In genomic region chr1:139036302-139036701, GRCm38 (mm10) we compare ENCODE assay signal across 20 mouse cellular contexts.
A peak's percentile ranks its signal among the peaks of the same experiment; 100 is the strongest.
DNase-seq lines count a peak whose midpoint lies in the region; ATAC-seq and TF ChIP-seq lines count a peak whose summit lies in the region.
"Had no signal": no experiment of that assay in that cellular context is flagged by ENCODE, and none has a peak within 500 bp of the region (broad histone marks: within the 10 kb centered on the region; RNA-seq: fewer than 3 reads in every experiment).

No protein-coding gene starts in this region.

- WGBS in neural tube, embryonic 11.5 days = 91% methylated on average over 1 of the region's 1 CpGs
- 94% methylated on average over 1 of the region's 1 CpGs for WGBS in forebrain, embryonic 13.5 days

- no peak for ATAC-seq in neural tube, embryonic 11.5 days (ENCODE audit: insufficient read depth, low FRiP score, low TSS enrichment)
- ATAC-seq in inflammation-experienced regulatory T-cells, adult 6 months = peak; percentile 43
- no peak for ATAC-seq in forebrain, embryonic 13.5 days
- ATAC-seq: forebrain, embryonic 15.5 days; intestine, postnatal 0 days had no signal

- TF ChIP-seq CTCF in MEL (IDR thresholded peaks at IDR 0.05 in 2 of 3, conservative IDR thresholded peaks at IDR 0.05 in 1 of 3; ENCODE audit: control insufficient read depth in 1 of 3, insufficient read depth in 1 of 3, low read depth in 2 of 3, low read length in 3 of 3, poor library complexity in 1 of 3, severe bottlenecking in 1 of 3) = no peak

- no peak overlapping the region for H3K4me3 ChIP-seq in neural tube, embryonic 11.5 days (ENCODE audit: low read depth, low read length)
- H3K4me3 ChIP-seq in MEL (ENCODE audit: control insufficient read depth in 1 of 2, insufficient read depth in 1 of 2, low read depth in 2 of 2, low read length in 2 of 2) = no peak overlapping the region
- H3K4me3 ChIP-seq in forebrain, embryonic 13.5 days = no peak overlapping the region
- H3K4me3 ChIP-seq: embryonic facial prominence, embryonic 12.5 days; forebrain, embryonic 15.5 days; heart, adult 2 months; hindbrain, embryonic 15.5 days; kidney, embryonic 15.5 days; limb, embryonic 15.5 days; myocyte had no signal

- no peaks in the 10 kb centered on the region for H3K36me3 ChIP-seq in neural tube, embryonic 11.5 days (ENCODE audit: control insufficient read depth, insufficient read depth, low read length)
- peaks cover 0 to 5% of the 10 kb centered on the region in 2 experiments; a peak in 2 of 4 replicates for H3K36me3 ChIP-seq in MEL (ENCODE audit: control insufficient read depth in 1 of 2, insufficient read depth in 2 of 2, low read length in 2 of 2)
- no peaks in the 10 kb centered on the region for H3K36me3 ChIP-seq in splenic B cell, adult 2 months (ENCODE audit: control insufficient read depth, insufficient read depth, low read length, poor library complexity, severe bottlenecking)
- H3K36me3 ChIP-seq in forebrain, embryonic 13.5 days (ENCODE audit: poor library complexity, severe bottlenecking) = no peaks in the 10 kb centered on the region
- H3K36me3 ChIP-seq: embryonic facial prominence, embryonic 12.5 days; forebrain, embryonic 15.5 days; hindbrain, embryonic 15.5 days; kidney, embryonic 15.5 days; limb, embryonic 15.5 days had no signal

- H3K4me2 ChIP-seq in neural tube, embryonic 11.5 days (ENCODE audit: low read depth) = no peak overlapping the region
- no peak overlapping the region for H3K4me2 ChIP-seq in forebrain, embryonic 13.5 days
- H3K4me2 ChIP-seq: embryonic facial prominence, embryonic 12.5 days; forebrain, embryonic 15.5 days; hindbrain, embryonic 15.5 days; kidney, embryonic 15.5 days; limb, embryonic 15.5 days had no signal

- no peak overlapping the region for H3K9ac ChIP-seq in neural tube, embryonic 11.5 days (ENCODE audit: low read length)
- no peak overlapping the region for H3K9ac ChIP-seq in MEL (ENCODE audit: control insufficient read depth, low read depth, low read length, poor library complexity, severe bottlenecking)
- H3K9ac ChIP-seq in forebrain, embryonic 13.5 days = no peak overlapping the region
- H3K9ac ChIP-seq: embryonic facial prominence, embryonic 12.5 days; forebrain, embryonic 15.5 days; hindbrain, embryonic 15.5 days; kidney, embryonic 15.5 days; limb, embryonic 15.5 days had no signal

- H3K4me1 ChIP-seq in neural tube, embryonic 11.5 days (ENCODE audit: control insufficient read depth, insufficient read depth, low read length) = no peaks in the 10 kb centered on the region
- H3K4me1 ChIP-seq in MEL (ENCODE audit: control insufficient read depth in 1 of 2, insufficient read depth in 2 of 2, low read length in 2 of 2) = peaks cover 2 to 7% of the 10 kb centered on the region in 2 experiments; a peak in 2 of 4 replicates
- peaks cover 8% of the 10 kb centered on the region for H3K4me1 ChIP-seq in forebrain, embryonic 13.5 days
- H3K4me1 ChIP-seq: embryonic facial prominence, embryonic 12.5 days; hindbrain, embryonic 15.5 days; kidney, embryonic 15.5 days; limb, embryonic 15.5 days had no signal

- TF ChIP-seq POLR2A in MEL (IDR thresholded peaks at IDR 0.05; ENCODE audit: control insufficient read depth in 1 of 2, insufficient read depth in 1 of 2, low read depth in 1 of 2, low read length in 2 of 2, poor library complexity in 1 of 2) = no peak

- 0 out of 2 replicates have a peak overlapping the region, but pooled peaks have one; percentile 14 for H3K27ac ChIP-seq in neural tube, embryonic 11.5 days (ENCODE audit: low read depth, low read length)
- H3K27ac ChIP-seq in MEL (ENCODE audit: control insufficient read depth, low read depth, low read length) = no peak overlapping the region; the same call in 1 of the 2 replicates
- no peak overlapping the region for H3K27ac ChIP-seq in forebrain, embryonic 13.5 days
- H3K27ac ChIP-seq: embryonic facial prominence, embryonic 12.5 days; forebrain, embryonic 15.5 days; heart, adult 2 months; hindbrain, embryonic 15.5 days; kidney, embryonic 15.5 days; limb, embryonic 15.5 days had no signal

- no peaks in the 10 kb centered on the region for H3K27me3 ChIP-seq in neural tube, embryonic 11.5 days (ENCODE audit: control insufficient read depth, insufficient read depth, low read length)
- H3K27me3 ChIP-seq in MEL (ENCODE audit: control insufficient read depth in 1 of 2, insufficient read depth in 2 of 2, low read length in 2 of 2) = no peaks in the 10 kb centered on the region
- no peaks in the 10 kb centered on the region for H3K27me3 ChIP-seq in splenic B cell, adult 2 months (ENCODE audit: control insufficient read depth, insufficient read depth, low read length, poor library complexity, severe bottlenecking)
- H3K27me3 ChIP-seq in forebrain, embryonic 13.5 days = no peaks in the 10 kb centered on the region
- H3K27me3 ChIP-seq: embryonic facial prominence, embryonic 12.5 days; forebrain, embryonic 15.5 days; hindbrain, embryonic 15.5 days; kidney, embryonic 15.5 days; limb, embryonic 15.5 days had no signal

- no peaks in the 10 kb centered on the region for H3K79me2 ChIP-seq in MEL (ENCODE audit: control insufficient read depth, insufficient read depth, low read length, poor library complexity)

- DNase-seq in neural tube, embryonic 11.5 days (ENCODE audit: low spot score) = no peak
- no peak for DNase-seq in neural tube, embryonic 10.5 days (ENCODE audit: extremely low spot score, low spot score)
- DNase-seq in MEL (ENCODE audit: low read depth, low spot score) = peak; percentile 10
- DNase-seq in splenic B cell, adult 2 months (ENCODE audit: low read depth, low spot score) = peak; percentile 63
- DNase-seq in cerebellum, adult 11 months = no peak
- DNase-seq: cerebellum, adult 8-10 months; gastrocnemius, postnatal 14 days; heart, adult 2 months; heart, postnatal 36 days; lung, postnatal 10 days; right cerebral cortex, adult 18-20 months had no signal

- no peak for TF ChIP-seq RAD21 in MEL (IDR thresholded peaks at IDR 0.05; ENCODE audit: low read depth, low read length)

- H3K9me3 ChIP-seq in neural tube, embryonic 11.5 days (ENCODE audit: control insufficient read depth, low read length) = no peaks in the 10 kb centered on the region
- no peaks in the 10 kb centered on the region for H3K9me3 ChIP-seq in MEL (replicated peaks; ENCODE audit: insufficient read depth, low read length)
- no peaks in the 10 kb centered on the region for H3K9me3 ChIP-seq in forebrain, embryonic 13.5 days (replicated peaks)
- H3K9me3 ChIP-seq: embryonic facial prominence, embryonic 12.5 days; forebrain, embryonic 15.5 days; hindbrain, embryonic 15.5 days; kidney, embryonic 15.5 days; limb, embryonic 15.5 days had no signal

- TF ChIP-seq EP300 in MEL (IDR thresholded peaks at IDR 0.05; ENCODE audit: low read depth in 1 of 2, low read length in 2 of 2) = no peak

TF ChIP-seq in MEL, 35 proteins besides CTCF, POLR2A, EP300 and RAD21:
- TF ChIP-seq GABPA (IDR thresholded peaks at IDR 0.05; ENCODE audit: low read depth, low read length) = no peak
- no peak for TF ChIP-seq ZNF384 (IDR thresholded peaks at IDR 0.05; ENCODE audit: low read depth, low read length)
- TF ChIP-seq MAFK (IDR thresholded peaks at IDR 0.05; ENCODE audit: borderline replicate concordance, low read depth, low read length) = no peak
- TF ChIP-seq RCOR1 (IDR thresholded peaks at IDR 0.05; ENCODE audit: low read depth, low read length) = no peak
- no peak for TF ChIP-seq TBP (IDR thresholded peaks at IDR 0.05; ENCODE audit: low read depth, low read length)
- TF ChIP-seq POLR2AphosphoS5 (IDR thresholded peaks at IDR 0.05; ENCODE audit: borderline replicate concordance, low read depth, low read length) = no peak

Comparison
In these comparisons a context has a peak if more than half of its experiments do, and no peak if none do; other contexts are left out.
1. DNase-seq: peak in MEL (single experiment) and splenic B cell, adult 2 months (single experiment); none in neural tube, embryonic 11.5 days (single experiment), neural tube, embryonic 10.5 days (single experiment) and cerebellum, adult 11 months (single experiment).